Mouse (Mus musculus): ENCODE data around the gene Lrrc73.

DNA sequence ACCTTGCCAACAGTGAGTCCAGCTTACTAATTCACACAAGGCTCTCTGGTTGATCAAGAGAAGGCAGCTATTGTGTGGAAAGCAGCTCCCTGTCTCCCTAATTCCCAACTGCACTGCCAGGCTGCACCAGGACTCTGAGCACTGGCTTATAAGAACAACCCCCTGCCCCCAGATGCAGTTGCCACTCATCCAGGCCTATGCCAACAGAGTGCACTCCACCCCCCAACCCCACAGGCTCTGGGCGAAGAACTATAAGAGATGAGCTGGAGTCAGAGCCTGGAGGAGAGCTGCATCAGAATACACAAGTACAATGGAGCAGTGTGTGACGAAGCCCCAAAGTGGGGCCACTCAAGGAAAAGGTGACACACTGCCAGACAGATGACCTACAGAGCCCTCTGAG, 18.7 kb downstream of the Lrrc73 start:
- TF ChIP-seq POLR2A (IDR thresholded peaks at IDR 0.05; ENCODE audit: control insufficient read depth, extremely low read depth, insufficient read depth, low read length, poor library complexity): no peak
- no peak for TF ChIP-seq CTCF (IDR thresholded peaks at IDR 0.05; ENCODE audit: borderline replicate concordance, control insufficient read depth, extremely low read depth, insufficient read depth, low read length, poor library complexity)

Data from thymus, adult 2 months (tissue).